Mouse (Mus musculus) embryonic facial prominence, embryonic 14.5 days (tissue): ENCODE data around the gene Gm266. TPM values are rescaled to one million over a fixed set of nuclear protein-coding genes. Genes with fewer than 3 reads are reported as not detected.

ENCODE experiments used
- ATAC-seq: fragments of 200-750 bp; cut with Nextera tagmentation; 2 replicates; pipeline ENCODE4 v1.8.0; 2017; ENCODE audit warnings: low read depth, moderate number of reproducible peaks, moderate TSS enrichment
- DNase-seq: peaks from one replicate; pipeline ENCODE4 v3.0.0-alpha.2; 2015; ENCODE audit warnings: low spot score
- H3K27ac ChIP-seq: fragments of 300-500 bp; sonication (generic); replicated peaks from 2 replicates; pipeline ENCODE4 v1.5.1; 2014; ENCODE audit warnings: low read depth, mild to moderate bottlenecking, low read length, moderate library complexity
- H3K27me3 ChIP-seq: fragments of 300-500 bp; sonication (generic); replicated peaks from 2 replicates; pipeline ENCODE4 v1.6.1; 2014; ENCODE audit warnings: low read length; ENCODE audit not compliant: control insufficient read depth, insufficient read depth
- H3K36me3 ChIP-seq: fragments of 300-500 bp; sonication (generic); 2 replicates; pipeline ENCODE4 v1.6.1; 2014; ENCODE audit warnings: low read length, mixed read lengths; ENCODE audit not compliant: control insufficient read depth, insufficient read depth
- H3K4me1 ChIP-seq: fragments of 300-500 bp; sonication (generic); 2 replicates; pipeline ENCODE4 v1.6.1; 2014; ENCODE audit warnings: antibody characterized with exemption, low read length; ENCODE audit not compliant: control insufficient read depth, insufficient read depth
- H3K4me2 ChIP-seq: fragments of 300-500 bp; sonication (generic); 2 replicates; pipeline ENCODE4 v1.6.1; 2014; ENCODE audit warnings: low read depth, mild to moderate bottlenecking, low read length, moderate library complexity, mixed read lengths
- H3K4me3 ChIP-seq: fragments of 300-500 bp; sonication (generic); 2 replicates; pipeline ENCODE4 v1.5.1; 2014; ENCODE audit warnings: low read depth, mild to moderate bottlenecking, low read length
- H3K9ac ChIP-seq: fragments of 300-500 bp; sonication (generic); 2 replicates; pipeline ENCODE4 v1.6.1; 2014; ENCODE audit warnings: low read depth, mild to moderate bottlenecking, low read length, moderate library complexity, mixed read lengths
- H3K9me3 ChIP-seq: fragments of 300-500 bp; sonication (generic); 2 replicates; pipeline ENCODE4 v1.6.1; 2016; ENCODE audit warnings: low read length; ENCODE audit not compliant: control insufficient read depth
- WGBS: fragments of 180-500 bp; shearing (Covaris S2); extraction: QIAGEN DNeasy Blood & Tissue Kit; methylation state at CpG from one replicate; pipeline ENCODE4 v1.1.7; 2014; 5-methylcytosine and 5-hydroxymethylcytosine counted together
- polyA plus RNA-seq: library from polyadenylated mRNA; unstranded; fragments of >200 nt; fragmentation: Nextera tagmentation; extraction: Ambion mirVana; gene quantifications from 2 replicates; pipeline ENCODE4 v1.2.1, GENCODE M21; 2014

The Gm266 gene
- polyA plus RNA-seq, 1 experiment from 2014 or later: 24.4 TPM

DNA sequence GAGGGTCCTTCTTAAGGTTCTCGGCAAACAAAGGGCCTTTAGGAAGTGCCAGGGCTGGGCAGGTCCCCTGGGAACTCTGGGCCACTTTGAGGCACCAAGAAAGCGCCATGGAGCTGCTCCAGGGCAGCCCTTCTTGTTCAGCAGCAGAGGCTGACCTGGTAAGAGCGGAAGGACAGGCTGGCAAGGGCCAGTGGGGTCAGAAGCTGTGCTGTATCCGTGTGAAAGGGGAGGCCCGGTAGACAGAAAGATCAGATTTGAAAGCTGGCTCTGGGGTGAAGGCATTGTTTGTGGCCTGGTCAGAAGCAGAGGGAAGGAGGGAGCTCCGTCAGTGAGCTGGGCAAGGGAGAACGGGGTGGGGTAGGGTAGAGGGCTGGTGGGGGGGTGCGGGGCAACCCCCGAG, 38.3 kb downstream of the Gm266 start:
- Histone ChIP-seq H3K4me3 (no peak overlapping the region), H3K4me1 (peaks cover 22% of the 10 kb centered on the region), H3K36me3 (no peaks in the 10 kb centered on the region), H3K4me2 (no peak overlapping the region), H3K27me3 (peaks cover 86% of the 10 kb centered on the region), H3K27ac (peak overlapping the region; percentile 50; the same call in 1 of the 2 replicates), H3K9ac (no peak overlapping the region), H3K9me3 (no peaks in the 10 kb centered on the region)
- DNase-seq (no peak), ATAC-seq (no peak)
- 28% methylated on average over 9 of the region's 9 CpGs for WGBS

DNA sequence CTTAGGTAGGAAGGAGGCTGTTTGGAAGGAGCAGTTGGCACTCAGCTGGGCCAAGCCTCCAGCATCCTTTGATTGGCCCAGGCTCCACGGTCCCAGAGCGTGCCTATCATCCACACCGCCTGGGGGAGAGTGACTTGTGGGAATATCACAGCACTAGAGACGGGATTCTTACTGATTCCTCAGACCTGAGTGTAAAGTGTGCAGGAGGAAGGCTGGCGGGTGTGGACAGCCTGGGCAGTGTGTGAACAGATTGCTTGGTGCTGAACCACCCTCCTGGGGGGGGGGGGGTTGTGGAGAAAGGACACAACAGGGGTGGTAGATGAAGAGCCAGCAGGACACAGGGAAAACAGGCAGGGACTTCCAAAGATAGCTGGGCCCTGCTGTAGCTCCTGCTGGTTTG, 38.9 kb downstream of the Gm266 start:
- Histone ChIP-seq H3K9me3 (no peaks in the 10 kb centered on the region), H3K4me3 (no peak overlapping the region), H3K9ac (no peak overlapping the region), H3K36me3 (no peaks in the 10 kb centered on the region), H3K4me2 (no peak overlapping the region), H3K27ac (no peak overlapping the region), H3K27me3 (peaks cover 90% of the 10 kb centered on the region), H3K4me1 (peaks cover 25% of the 10 kb centered on the region)
- ATAC-seq: no peak
- no peak for DNase-seq
- WGBS: 34% methylated on average over 5 of the region's 5 CpGs

DNA sequence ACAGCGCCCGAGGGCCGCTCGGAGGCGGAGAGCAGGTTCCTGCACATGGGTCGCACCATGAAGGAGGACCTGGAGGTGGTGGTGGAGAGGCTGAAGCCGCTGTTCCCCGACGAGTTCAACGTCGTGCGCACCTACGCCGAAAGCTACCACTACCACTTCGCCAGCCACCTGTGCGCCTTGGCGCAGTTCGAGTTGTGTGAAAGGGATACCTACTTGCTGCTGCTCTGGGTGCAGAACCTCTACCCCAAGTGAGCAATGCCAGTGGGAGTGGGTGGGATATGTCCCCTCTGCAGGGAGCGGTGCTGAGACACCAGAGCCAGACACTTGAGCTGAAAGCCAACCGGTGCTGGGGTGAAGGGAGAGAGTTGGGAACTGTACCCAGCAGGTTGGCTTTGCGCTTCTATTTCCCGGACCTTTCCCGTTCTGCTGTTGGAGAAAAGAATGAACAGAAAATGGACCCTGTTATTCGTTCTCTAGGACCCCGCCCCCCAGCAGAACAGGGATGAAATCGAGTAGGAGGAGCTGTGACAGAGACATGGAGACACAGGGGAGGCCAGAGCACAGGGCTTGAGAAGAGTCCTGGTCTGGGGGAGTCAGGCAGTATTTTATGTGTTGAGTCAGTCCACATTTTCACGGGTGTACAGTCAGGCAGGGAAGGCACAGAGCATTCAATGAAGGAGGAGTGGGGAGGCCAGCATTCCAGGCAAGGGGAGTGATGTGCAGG, 39.6 kb downstream of the Gm266 start:
- Histone ChIP-seq H3K4me1 (peaks cover 25% of the 10 kb centered on the region), H3K9me3 (no peaks in the 10 kb centered on the region), H3K4me2 (peak overlapping the region; percentile 50), H3K9ac (peak overlapping the region; percentile 34; the same call in 1 of the 2 replicates), H3K27me3 (peaks cover 95% of the 10 kb centered on the region), H3K27ac (no peak overlapping the region), H3K36me3 (no peaks in the 10 kb centered on the region), H3K4me3 (peak overlapping the region; percentile 32)
- DNase-seq: no peak
- no peak for ATAC-seq
- WGBS: 9% methylated on average over 21 of the region's 27 CpGs

DNA sequence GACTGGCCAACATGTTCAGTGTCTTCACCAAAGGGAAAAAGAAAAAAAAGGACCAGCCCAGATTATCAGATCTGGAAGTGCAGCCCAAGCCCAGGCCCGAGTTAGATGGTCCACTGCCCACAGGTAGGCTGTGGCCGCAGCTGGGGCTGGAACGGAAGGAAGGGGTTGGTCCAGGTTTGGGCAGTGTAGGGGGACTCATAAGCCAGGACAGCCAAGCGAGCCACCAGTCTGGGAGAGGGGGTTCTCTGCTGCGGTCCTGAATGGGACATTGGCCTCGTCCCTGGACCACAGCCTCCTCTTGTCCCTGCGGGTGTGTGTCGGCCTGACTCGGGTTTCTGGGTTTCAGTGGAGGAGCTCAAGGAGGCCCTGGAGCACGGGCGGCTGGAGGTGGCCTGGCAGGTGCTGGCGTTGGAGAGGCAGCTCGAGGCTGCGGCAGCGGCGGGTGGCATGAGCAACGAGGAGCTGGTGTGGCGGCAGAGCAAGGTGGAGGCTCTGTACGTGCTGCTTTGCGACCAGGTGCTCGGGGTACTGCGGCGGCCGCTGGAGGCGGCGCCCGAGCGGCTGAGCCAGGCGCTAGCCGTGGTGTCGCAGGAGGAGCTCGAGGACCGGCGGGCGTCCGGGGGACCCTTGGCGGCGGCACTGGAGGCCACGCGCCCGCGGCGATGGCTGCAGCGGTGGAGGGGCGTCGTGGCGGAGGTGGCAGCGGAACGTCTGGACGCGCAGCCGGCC, 40.3 kb downstream of the Gm266 start:
- Histone ChIP-seq H3K4me1 (peaks cover 25% of the 10 kb centered on the region), H3K27me3 (peaks cover 90% of the 10 kb centered on the region), H3K9ac (peak overlapping the region; percentile 34; the same call in 1 of the 2 replicates), H3K27ac (no peak overlapping the region), H3K4me3 (peak overlapping the region; percentile 32), H3K4me2 (peak overlapping the region; percentile 50), H3K36me3 (no peaks in the 10 kb centered on the region), H3K9me3 (no peaks in the 10 kb centered on the region)
- WGBS: 11% methylated on average over 18 of the region's 52 CpGs
- DNase-seq (no peak), ATAC-seq (no peak)

DNA sequence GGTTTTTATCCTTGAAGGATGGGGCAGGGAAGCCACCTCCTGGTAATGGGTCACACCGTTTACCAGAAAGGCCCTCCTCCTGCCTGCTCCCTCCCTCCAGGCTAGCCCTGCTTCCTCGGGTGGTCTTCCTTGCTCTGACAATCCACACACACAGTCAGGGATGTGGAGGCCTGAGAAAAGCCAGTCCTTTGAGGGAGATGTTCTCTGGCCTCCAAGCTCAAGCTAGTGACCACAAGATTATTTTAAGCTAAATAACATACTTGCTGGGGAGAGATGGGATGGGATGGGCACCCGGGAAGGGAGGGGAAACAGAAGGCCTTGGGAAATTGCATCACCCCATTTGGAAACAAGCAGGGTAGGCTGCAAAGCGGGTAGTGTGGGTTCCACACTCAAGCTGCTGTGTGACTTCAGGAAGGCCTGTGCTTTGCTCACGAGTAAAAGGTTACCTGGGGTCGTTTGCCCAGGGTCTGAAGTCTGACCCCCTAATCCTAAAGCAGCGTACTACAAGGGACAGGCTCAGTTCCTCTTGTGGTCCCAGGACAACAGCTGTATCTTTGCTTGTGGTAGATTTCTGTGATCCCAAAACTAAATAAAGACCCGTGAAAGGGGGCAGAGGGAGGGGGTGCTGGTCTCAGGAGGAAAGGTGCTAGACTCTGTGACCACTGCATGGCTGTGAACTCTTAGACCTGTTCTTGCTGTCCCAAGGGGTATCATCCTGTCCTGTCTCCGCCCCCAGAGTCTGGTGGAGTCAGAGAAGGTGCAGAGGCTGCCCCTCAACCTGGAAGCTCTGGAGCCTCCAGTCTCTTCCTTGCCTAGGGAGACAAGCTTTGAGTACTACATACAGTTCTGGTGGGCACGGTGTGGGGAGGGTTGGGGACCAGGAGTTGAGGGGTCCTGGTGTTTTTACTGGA, 41.4 kb downstream of the Gm266 start:
- H3K4me1 ChIP-seq: peaks cover 16% of the 10 kb centered on the region
- ATAC-seq (no peak), DNase-seq (no peak)
- peaks cover 79% of the 10 kb centered on the region for H3K27me3 ChIP-seq
- WGBS: 35% methylated on average over 10 of the region's 10 CpGs
- H3K4me3 ChIP-seq: peak overlapping the region; percentile 40; the same call in 1 of the 2 replicates
- no peaks in the 10 kb centered on the region for H3K9me3 ChIP-seq
- peak overlapping the region; percentile 72 for H3K4me2 ChIP-seq
- no peaks in the 10 kb centered on the region for H3K36me3 ChIP-seq
- H3K27ac ChIP-seq: no peak overlapping the region
- H3K9ac ChIP-seq: no peak overlapping the region

DNA sequence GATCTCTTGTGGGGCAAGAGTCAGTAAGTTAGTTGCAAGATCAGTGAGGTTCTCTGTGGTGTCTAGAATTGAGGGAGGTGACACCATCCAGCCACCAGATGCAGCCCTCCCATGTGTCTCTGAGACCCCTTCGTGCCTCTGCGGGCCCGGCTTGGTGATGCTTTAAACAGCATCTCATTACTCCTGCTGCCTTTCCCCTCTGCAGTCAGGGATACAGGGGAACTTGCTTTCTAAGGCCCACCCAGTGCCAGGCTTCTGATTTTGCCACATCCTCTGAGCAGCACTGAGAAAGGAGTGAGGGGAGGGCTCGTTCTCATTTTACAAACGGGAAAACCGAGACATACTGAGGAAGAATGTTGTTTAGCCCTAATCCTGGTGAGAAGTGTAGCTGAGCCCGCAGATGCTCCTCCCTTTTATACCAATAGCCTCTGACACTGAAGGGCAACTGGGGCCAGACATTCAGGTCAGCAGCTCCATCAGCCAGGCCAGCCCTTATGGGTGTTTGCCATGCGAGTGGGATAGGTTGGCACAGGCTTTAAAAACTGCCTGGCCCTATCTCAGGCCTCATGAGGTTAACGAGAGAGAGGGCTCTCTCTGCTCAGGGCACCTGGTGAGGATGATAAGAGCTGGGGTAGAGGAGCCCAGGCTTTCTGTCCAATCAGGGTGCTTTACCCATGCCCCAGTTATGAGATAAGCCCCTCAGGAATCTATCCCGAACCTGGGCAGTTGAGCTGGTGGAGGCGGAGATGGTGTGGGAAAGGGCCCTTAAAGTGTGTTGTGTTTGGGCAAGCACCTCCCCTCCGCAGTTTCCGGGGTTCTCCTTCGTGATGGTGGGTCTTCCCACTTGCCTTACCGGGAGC, 42.4 kb downstream of the Gm266 start:
- Histone ChIP-seq H3K9me3 (no peaks in the 10 kb centered on the region), H3K9ac (peak overlapping the region; percentile 57), H3K27me3 (peaks cover 70% of the 10 kb centered on the region), H3K4me2 (peak overlapping the region; percentile 72), H3K27ac (peak overlapping the region; percentile 54; the same call in 1 of the 2 replicates), H3K4me1 (peaks cover 10% of the 10 kb centered on the region), H3K36me3 (no peaks in the 10 kb centered on the region), H3K4me3 (peak overlapping the region; percentile 40)
- DNase-seq (no peak), ATAC-seq (no peak)
- 24% methylated on average over 15 of the region's 15 CpGs for WGBS

DNA sequence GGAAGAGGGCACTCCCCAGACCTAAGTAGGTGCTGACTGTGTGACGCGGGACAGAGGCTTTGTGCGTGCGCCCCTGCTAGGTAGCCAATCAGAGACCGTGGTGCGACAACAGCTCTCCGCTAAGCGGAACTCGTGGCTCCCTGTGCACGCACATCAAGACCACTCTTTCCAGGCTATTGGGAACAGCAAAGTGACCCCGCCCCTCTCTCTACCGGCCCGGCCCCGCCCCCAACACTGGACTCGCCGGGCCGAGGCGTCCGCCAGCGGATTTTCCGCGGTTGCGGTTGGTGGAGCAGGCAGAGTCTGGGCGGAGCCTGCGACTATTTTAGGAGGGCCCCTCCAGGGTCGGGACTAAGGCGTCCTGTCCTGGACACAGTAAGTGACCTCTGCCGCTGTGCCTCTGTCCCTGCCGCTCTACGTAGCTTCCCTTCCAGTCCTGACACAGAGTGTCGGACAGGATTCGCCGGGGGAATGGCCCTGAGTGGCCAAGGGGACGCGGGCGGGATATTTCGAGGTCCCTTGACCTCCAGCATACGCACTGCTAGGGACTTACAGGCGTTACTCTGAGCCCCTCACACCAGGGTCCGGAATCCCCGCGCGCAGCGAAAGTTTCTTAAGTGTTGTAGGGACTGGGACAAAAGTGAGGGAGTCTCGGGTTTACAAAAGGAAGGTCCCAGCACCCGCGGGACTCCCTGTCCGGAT, 43.2 kb downstream of the Gm266 start, which contains the start of gene Tnfaip2:
Tnfaip2 (plus strand) TSS at position 161 of the 702 bp plus-strand sequence.
- H3K27me3 ChIP-seq: peaks cover 65% of the 10 kb centered on the region
- H3K27ac ChIP-seq: peak within 1 kb of the TSS; percentile 54; the same call in 1 of the 2 replicates
- ATAC-seq (peak; percentile 68), DNase-seq (peak; percentile 81)
- H3K4me2 ChIP-seq: peak within 1 kb of the TSS; percentile 72
- H3K9ac ChIP-seq: peak within 1 kb of the TSS; percentile 57
- peak within 1 kb of the TSS; percentile 40 for H3K4me3 ChIP-seq
- H3K9me3 ChIP-seq: no peaks in the 10 kb centered on the region
- H3K4me1 ChIP-seq: peaks cover 10% of the 10 kb centered on the region; the same call in 1 of the 2 replicates
- under 1% methylated on average over 45 of the region's 48 CpGs for WGBS
- no peaks in the 10 kb centered on the region for H3K36me3 ChIP-seq
